ENCODE assay signal across 23 mouse cellular contexts in the genomic region with DNA sequence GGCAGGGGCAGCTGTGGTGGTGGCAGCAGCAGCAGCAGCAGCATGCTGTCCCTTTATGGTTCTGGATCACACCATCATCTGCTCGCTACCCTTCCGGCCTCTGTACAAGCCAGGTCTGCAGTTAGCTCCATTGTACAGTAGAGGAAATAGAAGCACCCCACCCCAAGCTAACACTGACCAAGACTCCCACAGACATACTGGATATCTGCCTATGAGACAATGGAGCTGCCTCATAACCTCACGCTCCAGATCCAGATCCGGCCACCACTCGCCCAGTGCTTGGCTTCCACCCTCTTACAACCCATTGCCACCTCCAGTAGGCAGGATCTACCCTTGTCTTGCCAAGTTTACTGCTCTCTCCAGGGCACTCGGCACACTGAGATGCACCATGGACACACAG. TPM values are rescaled to one million over a fixed set of nuclear protein-coding genes. Genes with fewer than 3 reads are reported as not detected.
A peak's percentile ranks its signal among the peaks of the same experiment; 100 is the strongest.
DNase-seq lines count a peak whose midpoint lies in the region; ATAC-seq lines count a peak whose summit lies in the region.
"Had no signal": no experiment of that assay in that cellular context is flagged by ENCODE, and none has a peak within 500 bp of the region (broad histone marks: within the 10 kb centered on the region; RNA-seq: fewer than 3 reads in every experiment).

No protein-coding gene starts in this region.

- no peak overlapping the region for H3K4me3 ChIP-seq in heart, embryonic 16.5 days (ENCODE audit: low read length)
- no peak overlapping the region for H3K4me3 ChIP-seq in heart, embryonic 12.5 days
- H3K4me3 ChIP-seq: embryonic facial prominence, embryonic 13.5 days; forebrain, embryonic 10.5 days; forebrain, embryonic 15.5 days; heart, embryonic 10.5 days; hindbrain, embryonic 13.5 days; lung, embryonic 15.5 days had no signal

- no peaks in the 10 kb centered on the region for H3K4me1 ChIP-seq in heart, embryonic 16.5 days (ENCODE audit: control insufficient read depth, insufficient read depth, low read length)
- H3K4me1 ChIP-seq in heart, embryonic 12.5 days (replicated peaks) = no peaks in the 10 kb centered on the region; the same call in 1 of the 2 replicates
- H3K4me1 ChIP-seq: embryonic facial prominence, embryonic 13.5 days; forebrain, embryonic 10.5 days; forebrain, embryonic 15.5 days; heart, embryonic 10.5 days; lung, embryonic 15.5 days had no signal

- no peaks in the 10 kb centered on the region; the same call in 1 of the 2 replicates for H3K9me3 ChIP-seq in heart, embryonic 16.5 days (replicated peaks; ENCODE audit: control insufficient read depth, low read length)
- peaks cover 6% of the 10 kb centered on the region; the same call in 1 of the 2 replicates for H3K9me3 ChIP-seq in heart, embryonic 12.5 days (replicated peaks)
- H3K9me3 ChIP-seq: embryonic facial prominence, embryonic 13.5 days; forebrain, embryonic 10.5 days; forebrain, embryonic 15.5 days; heart, embryonic 10.5 days; hindbrain, embryonic 13.5 days; lung, embryonic 15.5 days had no signal

- H3K36me3 ChIP-seq in heart, embryonic 16.5 days (ENCODE audit: control insufficient read depth, insufficient read depth) = no peaks in the 10 kb centered on the region
- H3K36me3 ChIP-seq in heart, embryonic 12.5 days = no peaks in the 10 kb centered on the region
- H3K36me3 ChIP-seq: forebrain, embryonic 10.5 days; forebrain, embryonic 15.5 days; heart, embryonic 10.5 days; lung, embryonic 15.5 days had no signal

- 81% methylated on average over 6 of the region's 6 CpGs for WGBS in heart, embryonic 16.5 days
- 80% methylated on average over 6 of the region's 6 CpGs for WGBS in heart, embryonic 12.5 days

- peak; percentile 45; the same call in 1 of the 2 replicates for ATAC-seq in heart, embryonic 16.5 days (replicated peaks; ENCODE audit: extremely low read depth, insufficient read depth, low FRiP score)
- ATAC-seq in heart, embryonic 12.5 days (ENCODE audit: insufficient number of reproducible peaks, low FRiP score) = no peak
- ATAC-seq: forebrain, embryonic 15.5 days; intestine, embryonic 16.5 days had no signal

- no peak overlapping the region for H3K9ac ChIP-seq in heart, embryonic 16.5 days (ENCODE audit: low read length)
- H3K9ac ChIP-seq in heart, embryonic 12.5 days = no peak overlapping the region
- H3K9ac ChIP-seq: embryonic facial prominence, embryonic 13.5 days; forebrain, embryonic 15.5 days; hindbrain, embryonic 13.5 days; lung, embryonic 15.5 days had no signal

- no peak overlapping the region for H3K4me2 ChIP-seq in heart, embryonic 16.5 days (ENCODE audit: low read depth, low read length)
- no peak overlapping the region for H3K4me2 ChIP-seq in heart, embryonic 12.5 days
- H3K4me2 ChIP-seq: embryonic facial prominence, embryonic 13.5 days; forebrain, embryonic 15.5 days; hindbrain, embryonic 13.5 days; lung, embryonic 15.5 days had no signal

- H3K27me3 ChIP-seq in heart, embryonic 16.5 days (ENCODE audit: control insufficient read depth, insufficient read depth, low read length) = no peaks in the 10 kb centered on the region
- 0 out of 2 replicates have a peak, but pooled peaks cover 12% of the 10 kb centered on the region for H3K27me3 ChIP-seq in heart, embryonic 12.5 days (replicated peaks)
- H3K27me3 ChIP-seq: embryonic facial prominence, embryonic 13.5 days; forebrain, embryonic 15.5 days; hindbrain, embryonic 13.5 days; lung, embryonic 15.5 days had no signal

- no peak overlapping the region for H3K27ac ChIP-seq in heart, embryonic 16.5 days (ENCODE audit: low read length)
- H3K27ac ChIP-seq in heart, embryonic 12.5 days (ENCODE audit: poor library complexity, severe bottlenecking) = no peak overlapping the region
- H3K27ac ChIP-seq: embryonic facial prominence, embryonic 13.5 days; forebrain, embryonic 10.5 days; forebrain, embryonic 15.5 days; heart, embryonic 10.5 days; hindbrain, embryonic 13.5 days; lung, embryonic 15.5 days had no signal

- DNase-seq in kidney, postnatal 25 days = peak; percentile 17 to 44
- no peak for DNase-seq in kidney, adult 18-20 months
- peak; percentile 16 for DNase-seq in lung, postnatal 25 days (ENCODE audit: low spot score)
- no peak for DNase-seq in lung, postnatal 14 days
- DNase-seq in spleen, postnatal 10 days (ENCODE audit: low spot score in 2 of 2) = no peak
- DNase-seq: adrenal gland, postnatal 25 days; B cell, adult 2 months; cerebellum, adult 18-20 months; cerebellum, postnatal 10 days; heart, postnatal 14 days; kidney, postnatal 4 days; liver; midbrain, embryonic 14.5 days; thymus, postnatal 25 days had no signal

RNA-seq across cellular contexts. Expression of gene Kcnb1, which starts 14.7 kb away (rescaled TPM):
- polyA plus RNA-seq in heart, embryonic 16.5 days (2015; fragmentation: Nextera tagmentation; extraction: Ambion mirVana) = 0.43 and 0.45 TPM in 2 replicates
- polyA plus RNA-seq in heart, embryonic 12.5 days (2016; fragmentation: Nextera tagmentation; extraction: Ambion mirVana) = 0.24 and 0.30 TPM in 2 replicates

Comparison
In these comparisons a context has a peak if more than half of its experiments do, and no peak if none do; other contexts are left out.
1. DNase-seq: peak in kidney, postnatal 25 days (2 of 2) and lung, postnatal 25 days (single experiment); none in kidney, adult 18-20 months (single experiment), lung, postnatal 14 days (single experiment) and spleen, postnatal 10 days (0 of 2).